ENCODE assay signal across 8 mouse cellular contexts in the genomic region with DNA sequence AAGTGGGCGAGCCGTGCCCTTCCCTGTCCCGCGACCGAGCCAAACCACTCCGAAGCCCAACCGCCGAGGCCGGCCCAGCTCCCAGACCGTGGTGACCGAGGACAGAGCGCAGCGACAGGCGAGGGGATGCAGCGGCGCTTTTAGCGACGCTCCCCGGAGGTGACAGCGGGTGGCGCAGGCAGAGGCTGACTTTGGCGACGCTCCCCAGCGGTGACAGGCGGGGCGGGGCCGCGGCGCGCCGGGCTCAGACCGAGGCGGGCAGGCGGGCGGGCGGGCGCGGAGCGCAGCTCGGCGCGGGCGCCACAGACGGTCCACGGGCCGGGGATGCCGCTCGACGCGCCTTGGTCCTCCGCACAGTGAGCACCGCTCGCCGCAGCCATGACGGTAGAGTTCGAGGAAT. TPM values are rescaled to one million over a fixed set of nuclear protein-coding genes. Genes with fewer than 3 reads are reported as not detected.
DNase-seq lines count a peak whose midpoint lies in the region; ATAC-seq and TF ChIP-seq lines count a peak whose summit lies in the region.

No protein-coding gene starts in this region.

- peaks cover 62% of the 10 kb centered on the region for H3K4me1 ChIP-seq in G1E (ENCODE audit: insufficient read depth, low read depth, low read length)
- H3K4me1 ChIP-seq in forebrain, embryonic 12.5 days, result peaks cover 50% of the 10 kb centered on the region

- TF ChIP-seq CTCF in G1E (IDR thresholded peaks at IDR 0.05; ENCODE audit: low read depth, low read length), result no peak
- peak; percentile 68 for TF ChIP-seq CTCF in layer of hippocampus, adult 2 months (conservative IDR thresholded peaks at IDR 0.05)

- WGBS in forebrain, embryonic 12.5 days, result under 1% methylated on average over 56 of the region's 56 CpGs

- DNase-seq in G1E (ENCODE audit: low spot score), result peak; percentile 86
- peak; percentile 76 for DNase-seq in c-Kit-positive CD71-positive TER-119-positive erythroid progenitor cells, embryonic 14.5 days (ENCODE audit: low spot score)
- peak; percentile 70 for DNase-seq in heart, postnatal 25 days (ENCODE audit: low spot score)
- DNase-seq in layer of hippocampus, adult 2 months (ENCODE audit: low spot score in 2 of 2), result peak; percentile 72 to 83
- peak; percentile 92 for DNase-seq in lung, postnatal 10 days
- DNase-seq in ovary, postnatal 36 days (ENCODE audit: low spot score), result peak; percentile 85
- DNase-seq in thymus, postnatal 14 days, result peak; percentile 91

- H3K9ac ChIP-seq in forebrain, embryonic 12.5 days, result peak overlapping the region; percentile 92

- peak overlapping the region; percentile 90 for H3K4me3 ChIP-seq in G1E (ENCODE audit: low read depth, low read length)
- peak overlapping the region; percentile 93 for H3K4me3 ChIP-seq in forebrain, embryonic 12.5 days (replicated peaks)
- H3K4me3 ChIP-seq in layer of hippocampus, adult 2 months, result peak overlapping the region; percentile 84

- no peaks in the 10 kb centered on the region for H3K27me3 ChIP-seq in G1E (ENCODE audit: insufficient read depth, low read length)
- H3K27me3 ChIP-seq in forebrain, embryonic 12.5 days, result no peaks in the 10 kb centered on the region

- H3K4me2 ChIP-seq in forebrain, embryonic 12.5 days, result peak overlapping the region; percentile 99

- intact Hi-C loops in heart, postnatal 25 days (cut with DNase I), result loop anchor here (2.0 to 5.0 kb wide), 2 partner anchors 49 to 60 kb away; a partner anchor contains a TSS

- peak overlapping the region; percentile 99 for H3K27ac ChIP-seq in forebrain, embryonic 12.5 days
- peak overlapping the region; percentile 99 for H3K27ac ChIP-seq in layer of hippocampus, adult 2 months

- ATAC-seq in G1E (ENCODE audit: extremely low read depth, insufficient number of reproducible peaks, low FRiP score, poor library complexity, severe bottlenecking), result peak; percentile 24
- ATAC-seq in forebrain, embryonic 12.5 days (ENCODE audit: low FRiP score), result peak; percentile 94

- H3K36me3 ChIP-seq in G1E (replicated peaks), result peaks cover 69% of the 10 kb centered on the region
- H3K36me3 ChIP-seq in forebrain, embryonic 12.5 days (replicated peaks), result peaks cover 47% of the 10 kb centered on the region

- H3K9me3 ChIP-seq in G1E (replicated peaks), result no peaks in the 10 kb centered on the region
- no peaks in the 10 kb centered on the region for H3K9me3 ChIP-seq in forebrain, embryonic 12.5 days

RNA-seq across cellular contexts. Expression of a gene that starts 0.4 kb away (rescaled TPM):
- total RNA-seq in G1E (2014; fragmentation: Nextera tagmentation), result 16.5 and 19.9 TPM in 2 replicates
- total RNA-seq in G1E (2017), result 12.4 and 12.5 TPM in 2 replicates
- 31.0 and 32.9 TPM in 2 replicates for polyA plus RNA-seq in G1E (2012)
- polyA plus RNA-seq in forebrain, embryonic 12.5 days (2016; fragmentation: Nextera tagmentation; extraction: Ambion mirVana), result 47.9 and 57.2 TPM in 2 replicates
- 10 to 100 TPM; 11.7 to 18.0 TPM for total RNA-seq in heart, postnatal 25 days (2021)
- total RNA-seq in layer of hippocampus, adult 2 months (2021), result 100 to 1,000 TPM; 121 to 129 TPM

RNA-seq across cellular contexts. Expression of a gene that starts 0.4 kb away (rescaled TPM):
- total RNA-seq in G1E (2014; fragmentation: Nextera tagmentation), result 16.6 and 19.5 TPM in 2 replicates
- total RNA-seq in G1E (2017), result 27.9 and 32.3 TPM in 2 replicates
- 135 and 233 TPM in 2 replicates for polyA plus RNA-seq in G1E (2012)
- 44.6 and 48.8 TPM in 2 replicates for polyA plus RNA-seq in forebrain, embryonic 12.5 days (2016; fragmentation: Nextera tagmentation; extraction: Ambion mirVana)
- total RNA-seq in heart, postnatal 25 days (2021), result 10 to 100 TPM; 12.8 to 13.8 TPM
- 10 to 100 TPM; 62.3 to 68.1 TPM for total RNA-seq in layer of hippocampus, adult 2 months (2021)

RNA-seq across cellular contexts. Expression of a gene that starts 22.7 kb away (rescaled TPM):
- total RNA-seq in G1E (2014; fragmentation: Nextera tagmentation) (35.6 and 47.3 TPM in 2 replicates), G1E (2017) (43.5 and 63.3 TPM in 2 replicates)
- polyA plus RNA-seq in G1E (2012), result 21.7 and 26.8 TPM in 2 replicates
- 92.2 and 94.1 TPM in 2 replicates for polyA plus RNA-seq in forebrain, embryonic 12.5 days (2016; fragmentation: Nextera tagmentation; extraction: Ambion mirVana)
- total RNA-seq in heart, postnatal 25 days (2021), result 10 to 100 TPM; 15.9 to 17.5 TPM
- 10 to 100 TPM; 33.7 to 35.8 TPM for total RNA-seq in layer of hippocampus, adult 2 months (2021)

RNA-seq across cellular contexts. Expression of a gene that starts 22.8 kb away (rescaled TPM):
- total RNA-seq in G1E (2014; fragmentation: Nextera tagmentation) (6.7 and 11.8 TPM in 2 replicates), G1E (2017) (9.3 and 9.5 TPM in 2 replicates)
- 1.1 and 3.6 TPM in 2 replicates for polyA plus RNA-seq in G1E (2012)
- 17.9 and 23.4 TPM in 2 replicates for polyA plus RNA-seq in forebrain, embryonic 12.5 days (2016; fragmentation: Nextera tagmentation; extraction: Ambion mirVana)
- total RNA-seq in heart, postnatal 25 days (2021), result 10 to 100 TPM in 1 of 2 experiments, 1 to 10 TPM in 1; 8.1 to 10.5 TPM
- 10 to 100 TPM; 29.2 to 31.7 TPM for total RNA-seq in layer of hippocampus, adult 2 months (2021)

RNA-seq across cellular contexts. Expression of a gene that starts 28.9 kb away (rescaled TPM):
- 1.6 and 1.7 TPM in 2 replicates for total RNA-seq in G1E (2014; fragmentation: Nextera tagmentation)
- total RNA-seq in G1E (2017), result 0.52 and 0.60 TPM in 2 replicates
- 0.02 and 0.03 TPM in 2 replicates for polyA plus RNA-seq in G1E (2012)
- polyA plus RNA-seq in forebrain, embryonic 12.5 days (2016; fragmentation: Nextera tagmentation; extraction: Ambion mirVana), result 0.51 and 0.61 TPM in 2 replicates
- under 1 TPM; 0.14 to 0.26 TPM for total RNA-seq in heart, postnatal 25 days (2021)
- total RNA-seq in layer of hippocampus, adult 2 months (2021), result under 1 TPM; 0.33 to 0.44 TPM

Comparison
In these comparisons a context has a peak if more than half of its experiments do, and no peak if none do; other contexts are left out.
1. Peak in every context shown above with its lines: DNase-seq, ATAC-seq, H3K4me3 ChIP-seq and H3K27ac ChIP-seq.
2. RNA of a gene that starts 0.4 kb away (total RNA-seq): 121 to 129 TPM in layer of hippocampus, adult 2 months; 12.4 to 19.9 TPM in G1E and 11.7 to 18.0 TPM in heart, postnatal 25 days; every median in the first group is over 4 times any median in the second.